Mouse (Mus musculus) kidney, adult 2 months (tissue): ENCODE results near the gene Fam187b. TPM values are rescaled to one million over a fixed set of nuclear protein-coding genes. Genes with fewer than 3 reads are reported as not detected.
A peak's percentile ranks its signal among the peaks of the same experiment; 100 is the strongest.

Experiments used
- DNase-seq: peaks from one replicate; pipeline ENCODE4 v3.0.0; 2021
- H3K27ac ChIP-seq: fragments of 200-500 bp; 2 replicates; pipeline ENCODE4 v1.5.1; 2012; ENCODE audit warnings: low read depth, low read length, control low read depth, inconsistent platforms; ENCODE audit not compliant: insufficient read depth
- H3K27me3 ChIP-seq: fragments of 200-500 bp; replicated peaks from 2 replicates; pipeline ENCODE4 v1.6.1; 2012; ENCODE audit warnings: mild to moderate bottlenecking, moderate library complexity, low read length, inconsistent platforms; ENCODE audit not compliant: control insufficient read depth, insufficient read depth
- H3K36me3 ChIP-seq: fragments of 200-500 bp; 2 replicates; pipeline ENCODE4 v1.6.1; 2012; ENCODE audit warnings: mild to moderate bottlenecking, moderate library complexity, low read length, inconsistent platforms; ENCODE audit not compliant: control insufficient read depth, insufficient read depth
- H3K4me1 ChIP-seq: fragments of 200-500 bp; 2 replicates; pipeline ENCODE4 v1.6.1; 2011; ENCODE audit warnings: low read length; ENCODE audit not compliant: control insufficient read depth, insufficient read depth
- H3K4me3 ChIP-seq: fragments of 200-500 bp; 2 replicates; pipeline ENCODE4 v1.5.1; 2011; ENCODE audit warnings: mild to moderate bottlenecking, low read depth, low read length, control low read depth; ENCODE audit not compliant: insufficient read depth
- CTCF ChIP-seq: fragments of 200-500 bp; conservative IDR thresholded peaks from 2 replicates; pipeline ENCODE4 v1.5.1; 2011; ENCODE audit warnings: low read depth, mild to moderate bottlenecking, control low read depth, low read length, moderate library complexity, mixed read lengths; ENCODE audit not compliant: insufficient read depth, insufficient read length
- POLR2A ChIP-seq: fragments of 200-500 bp; IDR thresholded peaks from one replicate; pipeline ENCODE4 v1.6.1; 2011; ENCODE audit warnings: low read depth, low read length, control low read depth
- WGBS: fragments of 180-500 bp; shearing (Covaris S2); methylation state at CpG from one replicate; pipeline ENCODE4 v1.1.7; 2018; 5-methylcytosine and 5-hydroxymethylcytosine counted together
- polyA plus RNA-seq: library from polyadenylated mRNA; depleted of rRNA; stranded (reverse); fragments of >200 nt; gene quantifications from 2 replicates; pipeline ENCODE4 v1.2.3, GENCODE M21; 2012

The Fam187b gene
- polyA plus RNA-seq, 1 experiment: 9.1 TPM

DNA sequence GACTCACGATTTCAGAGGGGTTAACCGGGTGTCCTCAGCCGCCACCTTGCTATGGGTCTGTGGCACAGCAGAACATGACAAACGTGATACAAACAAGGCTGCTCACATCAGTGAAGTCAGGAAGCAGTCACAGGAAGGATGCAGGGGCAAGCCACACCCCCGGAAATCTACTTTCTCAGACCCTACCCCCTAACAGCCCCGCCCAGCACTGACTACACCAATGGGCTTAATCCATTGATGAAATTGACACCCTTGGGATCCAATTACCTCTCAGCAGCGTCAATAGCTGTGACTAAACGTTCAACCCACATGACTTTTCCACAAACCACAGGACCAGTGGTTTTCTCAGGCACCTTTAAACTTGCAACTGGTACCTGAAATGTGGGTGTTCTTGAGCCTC, 55.0 kb downstream of the Fam187b start:
- DNase-seq: no peak
- no peaks in the 10 kb centered on the region for H3K27me3 ChIP-seq
- no peak overlapping the region for H3K27ac ChIP-seq
- H3K4me1 ChIP-seq: no peaks in the 10 kb centered on the region
- no peaks in the 10 kb centered on the region for H3K36me3 ChIP-seq
- H3K4me3 ChIP-seq: no peak overlapping the region
- TF ChIP-seq POLR2A: no peak
- no peak for TF ChIP-seq CTCF
- 75% methylated on average over 8 of the region's 8 CpGs for WGBS

- WGBS: 76% methylated on average over 2 of the region's 2 CpGs
- Histone ChIP-seq H3K36me3 (no peaks in the 10 kb centered on the region), H3K27ac (no peak overlapping the region), H3K27me3 (no peaks in the 10 kb centered on the region), H3K4me1 (no peaks in the 10 kb centered on the region), H3K4me3 (no peak overlapping the region)
- no peak for DNase-seq
- TF ChIP-seq CTCF (0 out of 2 replicates have a peak, but pooled peaks have one; percentile 1), POLR2A (no peak)
Measured at GRCm38 (mm10) chr7:31030717-31031116, 57.1 kb downstream of the Fam187b start.

- Histone ChIP-seq H3K4me1 (no peaks in the 10 kb centered on the region), H3K36me3 (no peaks in the 10 kb centered on the region), H3K27me3 (no peaks in the 10 kb centered on the region), H3K4me3 (no peak overlapping the region), H3K27ac (no peak overlapping the region)
- TF ChIP-seq POLR2A (no peak), CTCF (no peak)
- DNase-seq: no peak
- 84% methylated on average over 7 of the region's 7 CpGs for WGBS
Measured at GRCm38 (mm10) chr7:31031731-31032130, 58.1 kb downstream of the Fam187b start.

DNA sequence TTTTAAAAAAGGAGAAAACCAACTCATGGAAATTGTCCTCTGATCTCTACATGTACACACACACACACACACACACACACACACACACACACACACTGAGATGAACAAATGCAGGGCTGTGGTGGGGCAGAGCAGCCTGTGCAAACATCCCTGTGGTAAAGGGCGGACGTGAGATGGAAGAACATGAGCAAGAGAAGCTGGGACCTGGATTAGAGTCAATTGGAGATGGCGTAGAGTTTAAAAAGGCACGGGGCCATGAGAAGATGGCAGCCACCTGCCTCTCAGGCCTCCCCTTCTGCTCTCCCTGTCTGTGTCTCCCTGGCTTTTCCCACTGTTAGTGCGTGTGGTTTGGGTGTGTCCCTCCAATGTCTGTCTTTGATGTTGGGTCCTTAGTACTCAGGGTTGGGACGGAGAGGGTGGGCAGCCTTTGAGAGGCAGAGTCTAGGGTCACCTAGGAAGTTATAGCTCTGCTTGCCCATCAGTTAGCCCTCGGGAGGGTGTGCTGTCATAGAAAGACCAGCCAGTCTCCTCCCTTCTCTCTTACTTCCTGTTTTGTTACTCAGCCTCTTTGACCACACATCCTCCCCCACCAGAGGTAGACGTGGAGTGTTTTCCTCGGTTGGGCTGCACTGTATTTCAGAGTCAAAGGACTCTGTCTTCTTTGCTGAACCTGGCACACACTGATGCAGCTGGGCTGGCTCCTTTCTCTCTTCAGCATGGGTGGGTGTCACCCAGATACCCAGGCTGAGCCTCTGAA, 60.0 kb downstream of the Fam187b start:
- H3K4me1 ChIP-seq: no peaks in the 10 kb centered on the region
- DNase-seq: no peak
- no peak overlapping the region for H3K4me3 ChIP-seq
- no peak for TF ChIP-seq CTCF
- TF ChIP-seq POLR2A: no peak
- no peaks in the 10 kb centered on the region for H3K36me3 ChIP-seq
- no peaks in the 10 kb centered on the region for H3K27me3 ChIP-seq
- WGBS: 46% methylated on average over 9 of the region's 9 CpGs
- H3K27ac ChIP-seq: no peak overlapping the region

DNA sequence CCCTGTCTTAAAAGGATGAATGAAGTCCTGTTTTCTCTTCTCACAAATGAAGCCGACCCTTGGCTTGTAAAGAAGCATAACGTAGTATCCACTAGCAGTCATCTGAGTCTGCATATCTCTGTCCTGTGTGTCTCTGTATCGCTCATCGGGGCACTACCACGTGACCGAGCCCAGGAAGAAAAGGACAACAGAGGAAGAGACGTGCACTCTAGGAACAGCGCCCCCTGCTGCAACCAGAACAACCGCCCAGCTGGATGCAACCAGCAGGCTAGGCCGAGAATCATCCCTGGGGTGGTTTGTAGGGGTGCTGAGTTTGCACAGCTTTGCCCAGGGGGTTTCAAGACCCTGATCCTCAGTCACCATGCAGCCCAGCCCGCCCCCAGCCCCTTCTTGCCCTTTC, 61.2 kb downstream of the Fam187b start:
- Histone ChIP-seq H3K4me1 (no peaks in the 10 kb centered on the region), H3K36me3 (no peaks in the 10 kb centered on the region), H3K4me3 (no peak overlapping the region), H3K27ac (no peak overlapping the region), H3K27me3 (no peaks in the 10 kb centered on the region)
- WGBS: 73% methylated on average over 11 of the region's 11 CpGs
- TF ChIP-seq POLR2A (no peak), CTCF (peak; percentile 38; the same call in 1 of the 2 replicates)
- no peak for DNase-seq

DNA sequence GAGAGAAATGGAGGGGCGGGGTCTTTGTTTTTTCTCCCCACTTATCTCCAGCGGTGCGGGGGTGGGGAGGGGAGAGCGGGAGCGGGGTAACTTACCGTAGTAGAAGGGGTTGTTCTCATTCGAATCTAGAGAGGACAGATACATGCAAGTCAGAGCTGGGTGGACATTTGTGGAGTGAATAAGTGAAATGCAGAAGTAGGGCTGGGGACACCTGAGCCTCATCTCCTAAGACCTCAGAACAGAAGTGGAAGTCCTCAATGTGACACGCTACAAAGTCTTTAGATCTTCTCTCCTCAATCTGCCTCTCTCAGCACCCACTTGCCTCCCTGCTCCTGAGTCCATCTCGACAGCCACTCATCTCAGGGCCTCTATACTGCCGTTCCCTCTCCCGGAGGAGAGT, 61.7 kb downstream of the Fam187b start:
- Histone ChIP-seq H3K4me1 (no peaks in the 10 kb centered on the region), H3K27ac (no peak overlapping the region), H3K4me3 (no peak overlapping the region), H3K27me3 (no peaks in the 10 kb centered on the region), H3K36me3 (no peaks in the 10 kb centered on the region)
- WGBS: 86% methylated on average over 11 of the region's 11 CpGs
- DNase-seq: no peak
- TF ChIP-seq CTCF (no peak), POLR2A (no peak)

DNA sequence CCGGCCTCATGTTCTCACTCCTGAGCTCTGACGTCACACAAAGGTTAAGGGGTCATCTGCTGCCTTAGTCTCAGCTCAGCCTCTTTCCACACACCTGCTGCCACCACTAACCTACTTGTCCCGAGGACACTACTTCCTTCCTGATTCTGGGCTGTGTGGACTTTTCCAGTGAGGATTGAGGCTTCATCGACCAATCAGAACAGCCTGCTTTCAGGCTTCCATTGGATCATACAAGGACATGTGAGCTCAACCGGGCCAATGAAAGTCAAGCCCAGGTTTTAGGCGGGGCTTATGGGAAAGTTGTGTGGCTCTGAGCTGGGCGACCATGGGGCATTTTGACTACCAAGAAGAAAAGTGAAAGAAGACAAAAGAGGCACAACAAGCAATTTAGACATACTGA, 63.3 kb downstream of the Fam187b start:
- H3K27me3 ChIP-seq: no peaks in the 10 kb centered on the region
- H3K36me3 ChIP-seq: no peaks in the 10 kb centered on the region
- H3K4me1 ChIP-seq: no peaks in the 10 kb centered on the region
- no peak for DNase-seq
- no peak overlapping the region for H3K4me3 ChIP-seq
- TF ChIP-seq CTCF (no peak), POLR2A (no peak)
- 82% methylated on average over 7 of the region's 7 CpGs for WGBS
- no peak overlapping the region for H3K27ac ChIP-seq

DNA sequence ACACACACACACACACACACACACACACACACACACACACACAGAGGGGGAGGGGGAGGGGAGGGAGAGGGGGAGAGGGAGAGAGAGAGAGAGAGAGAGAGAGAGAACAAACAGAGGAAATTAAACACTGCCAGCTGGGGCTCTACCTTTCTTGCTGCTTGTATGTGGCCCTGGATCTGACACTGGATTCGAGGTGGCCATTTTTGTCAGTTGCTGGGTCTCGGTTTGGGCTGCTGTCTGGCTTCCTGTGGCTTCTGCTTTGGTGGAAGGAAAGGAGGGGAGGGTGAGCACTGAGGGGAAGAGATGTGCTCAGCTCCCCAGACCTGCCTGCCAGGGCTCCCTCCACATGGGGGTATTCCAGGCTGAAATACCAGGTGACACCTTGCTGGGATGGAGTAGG, 64.1 kb downstream of the Fam187b start:
- Histone ChIP-seq H3K27me3 (no peaks in the 10 kb centered on the region), H3K27ac (no peak overlapping the region), H3K4me1 (no peaks in the 10 kb centered on the region), H3K4me3 (no peak overlapping the region), H3K36me3 (no peaks in the 10 kb centered on the region)
- DNase-seq: no peak
- no peak for TF ChIP-seq CTCF
- TF ChIP-seq POLR2A: no peak
- WGBS: 60% methylated on average over 2 of the region's 2 CpGs
